Mouse (Mus musculus) MEL (cell line): Measurements from ENCODE around the gene Olfr902.

Experiments used
- CTCF ChIP-seq, 3 experiments: IDR thresholded peaks in 2 of 3; conservative IDR thresholded peaks in 1 of 3; 2 replicates each; pipeline ENCODE4 v1.5.1; 2011 to 2012; ENCODE audit warnings: low read length in 3 of 3, low read depth in 2 of 3, mild to moderate bottlenecking in 2 of 3, improper control_type of control experiment in 1 of 3, inconsistent platforms in 1 of 3, mixed read lengths in 1 of 3, moderate library complexity in 1 of 3; ENCODE audit not compliant: control insufficient read depth in 1 of 3, insufficient read depth in 1 of 3, poor library complexity in 1 of 3, severe bottlenecking in 1 of 3
- EP300 ChIP-seq, 2 experiments: IDR thresholded peaks; 2 replicates each; pipeline ENCODE4 v1.6.1; 2011; ENCODE audit warnings: improper control_type of control experiment in 2 of 2, low read length in 2 of 2, low read depth in 1 of 2, mild to moderate bottlenecking in 1 of 2
- ETS1 ChIP-seq: IDR thresholded peaks from 2 replicates; pipeline ENCODE4 v1.6.1; 2012; ENCODE audit warnings: low read depth, mild to moderate bottlenecking, inconsistent platforms, low read length, improper control_type of control experiment, moderate library complexity
- HCFC1 ChIP-seq: IDR thresholded peaks from 2 replicates; pipeline ENCODE4 v1.6.1; 2012; ENCODE audit warnings: low read depth, mild to moderate bottlenecking, inconsistent platforms, low read length, improper control_type of control experiment, moderate library complexity
- MAFK ChIP-seq: IDR thresholded peaks from 2 replicates; pipeline ENCODE4 v1.6.1; 2011; ENCODE audit warnings: low read depth, mild to moderate bottlenecking, low read length, improper control_type of control experiment, borderline replicate concordance
- MAZ ChIP-seq: IDR thresholded peaks from 2 replicates; pipeline ENCODE4 v1.6.1; 2012; ENCODE audit warnings: low read depth, mild to moderate bottlenecking, inconsistent platforms, low read length, improper control_type of control experiment
- POLR2A ChIP-seq, 2 experiments: IDR thresholded peaks; 2 replicates each; pipeline ENCODE4 v1.6.1; 2011 to 2012; ENCODE audit warnings: low read length in 2 of 2, mild to moderate bottlenecking in 2 of 2, control low read depth in 1 of 2, improper control_type of control experiment in 1 of 2, low read depth in 1 of 2, moderate library complexity in 1 of 2; ENCODE audit not compliant: control insufficient read depth in 1 of 2, insufficient read depth in 1 of 2, poor library complexity in 1 of 2
- POLR2AphosphoS2 ChIP-seq: IDR thresholded peaks from 2 replicates; pipeline ENCODE4 v1.6.1; 2011; ENCODE audit warnings: low read length, improper control_type of control experiment
- ZNF384 ChIP-seq: IDR thresholded peaks from 2 replicates; pipeline ENCODE4 v1.6.1; 2012; ENCODE audit warnings: low read depth, mild to moderate bottlenecking, inconsistent platforms, low read length, improper control_type of control experiment

GRCm38 (mm10) chr9:38470807-38471206, 23.4 kb downstream of the Olfr902 start, which contains the start of gene Olfr905:
- TF ChIP-seq POLR2A (IDR thresholded peaks at IDR 0.05; ENCODE audit: control insufficient read depth in 1 of 2, insufficient read depth in 1 of 2, low read depth in 1 of 2, low read length in 2 of 2, poor library complexity in 1 of 2) = no peak
- TF ChIP-seq MAFK = no peak
- no peak for TF ChIP-seq CTCF (IDR thresholded peaks at IDR 0.05 in 2 of 3, conservative IDR thresholded peaks at IDR 0.05 in 1 of 3; ENCODE audit: control insufficient read depth in 1 of 3, insufficient read depth in 1 of 3, low read depth in 2 of 3, low read length in 3 of 3, poor library complexity in 1 of 3, severe bottlenecking in 1 of 3)
- TF ChIP-seq MAZ = no peak
- no peak for TF ChIP-seq POLR2AphosphoS2
- no peak for TF ChIP-seq EP300 (IDR thresholded peaks at IDR 0.05; ENCODE audit: low read depth in 1 of 2, low read length in 2 of 2)
- no peak for TF ChIP-seq ZNF384
- no peak for TF ChIP-seq HCFC1
- no peak for TF ChIP-seq ETS1
